Mouse (Mus musculus): ENCODE measurements around the gene Fkbp14. TPM values are rescaled to one million over a fixed set of nuclear protein-coding genes. Genes with fewer than 3 reads are reported as not detected.

The Fkbp14 gene
- not detected in 2 replicates for polyA plus RNA-seq (2012)

DNA sequence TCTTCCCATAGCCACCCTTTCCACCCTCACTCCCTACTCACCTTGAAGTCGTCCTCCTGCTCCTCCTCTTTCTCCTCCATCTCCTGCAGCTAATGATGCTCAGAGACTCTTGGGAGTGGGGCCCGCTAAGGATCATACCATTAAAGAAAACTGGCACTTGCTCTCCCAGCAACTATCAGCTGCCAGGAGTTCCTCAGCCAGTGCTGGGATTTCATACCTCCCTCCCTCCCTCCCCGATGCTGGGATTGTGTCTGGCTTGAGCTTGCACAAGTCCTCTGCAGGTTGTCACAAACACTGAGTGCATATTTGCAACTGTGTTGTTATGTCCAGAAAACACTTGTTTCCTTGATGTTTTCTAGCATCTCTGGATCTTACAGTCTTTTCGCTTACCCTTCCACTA, at the start of gene Fkbp14:
TSS of gene Fkbp14 (minus strand) at position 101 of the 400 bp plus-strand sequence.
- TF ChIP-seq GATA1 (IDR thresholded peaks at IDR 0.05; ENCODE audit: low read length): no peak

DNA sequence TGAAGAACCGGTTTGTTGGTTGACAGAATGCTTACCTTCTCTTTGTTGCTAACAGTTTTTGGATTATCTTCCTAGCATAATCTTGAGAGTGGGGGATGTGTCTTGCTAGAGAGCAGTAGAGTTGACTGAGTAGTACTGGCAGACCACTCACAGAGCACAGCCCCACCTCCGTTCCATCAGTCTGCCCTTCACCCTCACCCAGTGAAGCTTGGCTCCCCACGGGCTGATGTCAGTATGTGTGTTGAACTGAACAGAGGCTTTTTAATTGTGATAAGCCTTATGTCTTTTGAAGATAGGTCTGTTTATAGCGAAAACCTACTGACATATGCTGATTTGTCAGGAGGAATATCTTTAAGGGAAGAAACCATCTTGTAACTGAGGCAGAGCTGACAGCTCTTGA, 46.1 kb upstream of the Fkbp14 start:
- no peak for TF ChIP-seq GATA1 (IDR thresholded peaks at IDR 0.05; ENCODE audit: low read length)

DNA sequence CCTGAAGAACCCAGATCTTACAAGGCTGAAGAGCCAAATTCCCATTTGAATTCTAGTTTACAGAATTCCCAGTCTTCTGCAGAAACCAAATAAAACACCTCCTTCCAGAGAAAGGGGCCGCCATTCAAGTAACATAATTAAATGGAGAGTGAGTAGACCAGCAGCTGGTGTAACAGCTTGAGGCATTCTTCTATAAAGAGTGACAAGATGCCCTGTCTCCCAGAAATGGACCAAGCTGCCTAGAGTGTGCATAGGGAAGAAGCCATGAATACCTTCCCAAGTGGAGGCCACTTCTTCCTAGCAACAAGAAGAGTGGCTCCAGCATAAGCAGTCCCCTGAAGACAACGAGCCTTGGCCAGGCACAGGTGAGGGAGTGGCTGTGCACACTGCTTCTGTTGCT, 44.8 kb upstream of the Fkbp14 start:
- TF ChIP-seq GATA1 (IDR thresholded peaks at IDR 0.05; ENCODE audit: low read length): no peak

DNA sequence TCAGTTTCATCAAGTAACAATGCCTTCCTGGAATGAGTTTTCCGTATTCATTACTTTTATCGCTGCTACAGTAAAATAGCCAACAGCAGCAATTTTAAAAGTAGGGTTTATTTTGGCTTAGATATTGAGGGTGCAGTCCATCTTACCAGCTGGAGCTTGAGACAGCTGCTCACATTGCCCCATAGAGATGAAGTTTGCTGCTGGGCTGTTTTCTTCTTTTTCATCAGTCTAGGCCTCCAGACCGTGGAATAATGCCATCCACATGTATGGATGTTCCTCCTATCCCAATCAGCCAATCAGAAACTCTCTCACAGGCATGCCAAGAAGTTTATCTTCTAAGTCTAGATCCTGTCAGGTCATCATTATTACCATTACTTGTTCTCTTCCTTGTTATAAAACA, 42.8 kb upstream of the Fkbp14 start:
- no peak for TF ChIP-seq GATA1 (IDR thresholded peaks at IDR 0.05; ENCODE audit: low read length)

DNA sequence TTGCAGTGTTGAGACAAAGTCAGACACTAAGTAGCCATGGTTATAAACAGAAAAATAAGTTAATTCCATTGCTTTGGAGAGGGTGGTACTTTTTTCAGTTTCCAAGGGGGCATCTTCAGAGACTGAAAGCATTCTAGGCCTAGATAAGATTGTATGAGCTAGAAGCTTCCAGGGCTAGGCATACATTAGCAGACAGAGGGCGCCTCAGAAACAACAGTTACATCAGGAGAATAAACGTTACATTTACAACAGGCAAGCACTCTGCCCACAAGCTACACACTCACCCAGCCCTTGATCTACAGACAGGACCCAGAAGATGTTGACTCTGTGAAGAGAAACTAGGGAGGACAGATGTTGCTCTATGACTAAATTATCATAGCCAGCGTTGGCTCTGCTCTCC, 34.4 kb upstream of the Fkbp14 start:
- no peak for TF ChIP-seq GATA1 (IDR thresholded peaks at IDR 0.05; ENCODE audit: low read length)

DNA sequence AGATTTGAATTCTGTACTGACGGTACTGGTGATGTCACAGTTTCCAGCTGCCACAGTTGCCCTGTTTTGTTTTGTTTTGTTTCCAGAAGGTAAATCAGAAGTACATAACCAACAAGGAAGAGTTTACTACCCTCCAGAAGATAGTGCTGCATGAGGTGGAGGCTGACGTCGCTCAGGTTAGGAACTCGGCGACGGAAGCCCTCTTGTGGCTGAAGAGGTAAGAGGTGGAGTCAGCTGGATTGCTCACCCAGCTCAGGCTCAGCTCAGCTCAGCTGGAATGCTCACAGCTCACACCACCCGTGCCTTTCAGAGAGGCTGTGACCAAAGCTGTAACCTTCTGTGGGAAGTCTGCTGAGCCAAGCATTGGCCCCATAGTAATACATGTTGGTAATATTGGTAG, 32.6 kb upstream of the Fkbp14 start:
- no peak for TF ChIP-seq GATA1 (IDR thresholded peaks at IDR 0.05; ENCODE audit: low read length)

DNA sequence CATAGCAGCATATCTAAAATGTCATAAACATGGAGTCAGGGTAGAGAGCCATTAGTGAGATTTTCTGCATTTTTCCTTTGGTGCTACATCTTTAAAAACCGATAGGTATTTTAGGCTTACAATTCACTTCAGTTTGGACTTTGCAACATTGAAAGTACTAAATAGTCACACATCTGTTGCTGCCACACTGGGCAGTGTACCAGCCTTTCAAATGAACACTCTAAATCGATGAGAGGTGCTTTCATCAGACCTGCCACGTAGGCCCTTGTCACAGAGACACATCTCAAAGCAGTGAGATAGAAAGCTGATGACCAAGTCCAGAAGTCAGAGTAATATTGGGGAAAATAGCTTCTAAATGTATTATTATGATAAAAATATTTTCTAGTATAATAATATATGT, 31.3 kb upstream of the Fkbp14 start:
- TF ChIP-seq GATA1 (IDR thresholded peaks at IDR 0.05; ENCODE audit: low read length): no peak

DNA sequence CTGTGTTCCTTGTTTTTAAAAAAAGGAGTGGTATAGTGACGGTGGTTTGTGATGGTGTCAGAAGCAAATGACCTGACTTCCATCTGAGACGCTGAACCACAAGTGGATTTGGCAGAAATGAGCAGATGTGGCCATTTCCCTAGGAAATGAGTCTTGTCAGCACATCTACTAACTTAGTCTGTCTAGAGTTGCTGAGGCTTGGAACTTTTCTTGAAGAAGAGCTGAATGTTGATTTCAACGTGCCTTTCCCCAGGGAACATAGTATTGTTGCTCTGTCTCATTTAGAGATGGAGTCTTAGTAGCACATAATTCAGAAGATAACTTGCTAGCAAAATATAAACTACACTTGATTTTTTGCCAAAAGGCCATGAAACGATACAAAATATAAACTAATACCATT, 23.2 kb upstream of the Fkbp14 start:
- TF ChIP-seq GATA1 (IDR thresholded peaks at IDR 0.05; ENCODE audit: low read length): no peak

DNA sequence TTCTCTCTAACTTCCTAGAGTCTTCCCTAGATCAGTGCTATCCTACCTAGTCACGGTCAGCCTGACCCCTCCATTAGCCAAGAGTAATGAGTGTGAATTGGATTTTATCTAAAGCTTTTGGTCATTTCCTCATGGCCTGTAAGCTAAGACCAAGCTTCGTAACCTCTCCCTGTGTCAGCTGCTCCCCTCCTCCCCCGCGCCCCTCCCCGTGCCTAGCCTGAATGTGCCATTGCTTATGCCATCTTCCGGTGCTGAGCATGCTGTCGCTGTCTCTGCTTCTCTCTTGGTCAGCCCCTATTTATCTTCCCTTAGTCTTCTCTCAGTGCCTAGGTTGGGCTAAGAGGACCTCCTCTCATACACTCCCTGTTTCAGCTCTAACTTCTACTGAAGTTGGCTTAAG, 22.4 kb upstream of the Fkbp14 start:
- TF ChIP-seq GATA1 (IDR thresholded peaks at IDR 0.05; ENCODE audit: low read length): no peak

DNA sequence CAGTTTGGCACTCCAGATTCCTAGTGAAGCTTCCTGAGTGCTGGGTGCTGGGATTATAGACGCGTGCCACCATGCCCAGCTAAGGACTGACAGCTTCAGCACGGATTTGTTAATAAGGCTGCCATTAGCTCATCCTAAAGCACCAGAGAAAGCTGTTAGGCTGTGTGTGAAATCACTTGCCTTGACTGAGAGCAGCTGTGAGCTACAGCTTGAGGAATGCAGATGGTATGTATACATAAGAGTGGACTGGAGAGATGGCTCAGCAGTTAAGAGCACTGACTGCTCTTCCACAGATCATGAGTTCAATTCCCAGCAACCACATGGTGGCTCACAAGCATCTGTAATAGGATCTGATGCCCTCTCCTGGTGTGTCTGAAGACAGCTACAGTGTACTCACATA, 20.3 kb upstream of the Fkbp14 start:
- no peak for TF ChIP-seq GATA1 (IDR thresholded peaks at IDR 0.05; ENCODE audit: low read length)

DNA sequence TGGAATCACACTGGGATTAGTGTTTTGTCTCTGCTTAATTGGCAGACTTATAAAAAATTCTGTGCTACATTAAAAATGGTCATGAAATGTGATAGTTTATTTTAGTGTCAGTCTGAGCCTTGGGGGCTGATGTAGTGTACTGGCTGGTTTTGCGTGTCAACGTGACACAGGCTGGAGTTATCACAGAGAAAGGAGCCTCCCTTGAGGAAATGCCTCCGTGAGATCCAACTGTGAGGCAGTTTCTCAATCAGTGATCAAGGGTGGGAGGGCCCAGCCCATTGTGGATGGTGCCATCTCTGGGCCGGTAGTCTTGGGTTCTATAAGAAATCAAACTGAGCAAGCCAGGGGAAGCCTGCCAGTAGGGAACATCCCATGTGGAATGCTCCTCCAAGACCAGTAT, 9.1 kb upstream of the Fkbp14 start:
- no peak for TF ChIP-seq GATA1 (IDR thresholded peaks at IDR 0.05; ENCODE audit: low read length)

DNA sequence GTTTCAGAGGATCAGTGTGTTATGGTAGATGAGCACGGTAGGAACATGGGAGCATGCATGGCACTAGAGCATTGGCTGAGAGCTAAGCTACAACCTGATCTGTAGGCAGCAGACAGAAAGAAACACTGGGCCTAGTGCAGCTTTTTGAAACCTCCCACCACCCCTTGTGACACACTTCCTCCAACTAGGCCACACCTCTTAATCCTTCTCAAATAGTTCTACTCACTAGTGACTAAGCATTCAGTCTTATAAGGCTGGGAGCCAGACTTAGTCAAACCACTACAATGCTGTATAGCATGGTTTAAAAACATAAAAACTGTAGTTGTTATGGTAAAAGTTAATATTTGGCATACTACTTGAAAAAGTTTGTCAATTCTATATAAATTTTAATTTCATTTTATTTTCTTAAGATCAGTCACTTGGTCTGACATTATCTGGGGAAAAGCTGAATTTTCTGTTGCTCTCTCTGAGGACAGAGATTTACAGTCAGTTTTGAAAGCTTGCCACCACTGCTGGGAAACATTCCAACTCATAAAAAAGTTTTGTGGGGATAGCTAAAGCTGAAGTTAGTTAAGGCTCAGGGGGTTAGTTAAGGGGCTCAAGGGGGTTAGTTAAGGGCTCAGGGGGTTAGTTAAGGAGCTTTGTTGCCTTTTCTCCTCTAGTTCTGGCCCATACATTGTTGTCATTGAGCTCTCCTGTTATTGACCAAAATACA, 7.0 kb upstream of the Fkbp14 start:
- TF ChIP-seq GATA1 (IDR thresholded peaks at IDR 0.05; ENCODE audit: low read length): no peak

DNA sequence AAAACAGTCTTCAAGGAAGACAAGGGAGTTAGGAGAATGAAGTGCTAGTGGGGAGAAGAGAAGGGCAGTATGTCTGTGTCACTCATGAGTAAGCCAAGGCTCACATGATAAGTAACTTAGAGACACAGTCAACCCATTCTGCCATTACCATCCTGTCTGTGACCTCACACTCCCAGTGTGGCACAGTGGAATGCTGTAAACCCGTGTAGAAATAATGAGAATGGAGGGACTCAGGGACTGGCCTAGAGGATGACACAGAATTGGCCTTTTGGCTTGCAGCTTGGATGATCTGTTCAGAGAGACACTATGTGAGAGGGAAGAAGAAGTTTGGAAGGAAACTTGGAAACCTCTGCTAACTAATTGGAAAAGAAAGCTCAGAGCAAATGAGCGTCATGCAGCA, 5.8 kb upstream of the Fkbp14 start:
- no peak for TF ChIP-seq GATA1 (IDR thresholded peaks at IDR 0.05; ENCODE audit: low read length)

DNA sequence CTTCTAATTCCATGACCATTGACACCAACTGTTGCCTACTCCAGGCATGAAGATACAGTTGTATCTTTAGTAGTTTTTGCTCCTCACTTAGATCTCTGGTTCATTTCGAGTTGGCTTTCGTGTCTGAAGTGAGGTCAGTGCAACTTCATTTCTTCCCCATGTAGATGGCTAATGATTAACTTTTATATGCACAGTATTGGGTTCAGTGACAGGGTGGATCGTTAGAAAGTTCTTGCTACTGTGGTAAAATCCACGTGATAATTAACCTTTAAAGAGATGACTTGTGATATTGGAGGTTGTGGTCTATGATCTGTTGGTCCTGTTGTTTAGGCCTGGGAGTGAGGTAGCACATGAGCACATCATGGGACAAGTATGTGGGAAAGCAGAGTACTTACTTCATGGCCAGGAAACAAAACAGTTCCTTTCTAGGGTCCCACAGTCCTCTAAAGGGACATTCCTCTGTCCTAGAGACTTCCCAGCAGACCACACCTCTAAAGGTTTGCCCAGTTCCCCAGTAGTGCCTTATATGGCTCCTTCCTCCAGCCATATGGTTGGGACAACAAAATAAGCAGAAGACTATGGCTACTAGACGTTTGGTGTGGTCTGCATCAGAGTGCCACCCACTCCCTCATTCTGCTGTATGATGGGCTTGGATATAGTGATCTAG, 3.7 kb upstream of the Fkbp14 start:
- TF ChIP-seq GATA1 (IDR thresholded peaks at IDR 0.05; ENCODE audit: low read length): no peak

DNA sequence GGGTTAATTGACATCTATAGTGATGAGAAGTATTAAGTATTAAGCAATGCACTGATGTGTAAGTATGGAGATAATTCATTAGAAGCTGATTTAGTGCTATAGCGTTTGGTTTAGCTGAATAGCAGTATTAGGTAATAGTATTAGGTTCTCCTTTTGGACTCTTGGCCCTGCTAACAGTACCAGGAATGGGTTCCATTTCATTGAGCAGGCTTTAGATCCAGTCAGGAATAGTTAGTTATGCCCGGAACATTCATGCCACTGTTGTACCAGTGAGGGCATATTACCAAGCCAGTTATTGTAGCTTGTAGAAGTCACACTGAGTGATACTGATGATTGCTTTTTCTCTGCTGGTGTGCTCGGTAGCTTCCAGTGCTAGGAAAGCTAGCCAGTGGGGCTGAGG, 603 bp upstream of the Fkbp14 start:
- TF ChIP-seq GATA1 (IDR thresholded peaks at IDR 0.05; ENCODE audit: low read length): no peak

DNA sequence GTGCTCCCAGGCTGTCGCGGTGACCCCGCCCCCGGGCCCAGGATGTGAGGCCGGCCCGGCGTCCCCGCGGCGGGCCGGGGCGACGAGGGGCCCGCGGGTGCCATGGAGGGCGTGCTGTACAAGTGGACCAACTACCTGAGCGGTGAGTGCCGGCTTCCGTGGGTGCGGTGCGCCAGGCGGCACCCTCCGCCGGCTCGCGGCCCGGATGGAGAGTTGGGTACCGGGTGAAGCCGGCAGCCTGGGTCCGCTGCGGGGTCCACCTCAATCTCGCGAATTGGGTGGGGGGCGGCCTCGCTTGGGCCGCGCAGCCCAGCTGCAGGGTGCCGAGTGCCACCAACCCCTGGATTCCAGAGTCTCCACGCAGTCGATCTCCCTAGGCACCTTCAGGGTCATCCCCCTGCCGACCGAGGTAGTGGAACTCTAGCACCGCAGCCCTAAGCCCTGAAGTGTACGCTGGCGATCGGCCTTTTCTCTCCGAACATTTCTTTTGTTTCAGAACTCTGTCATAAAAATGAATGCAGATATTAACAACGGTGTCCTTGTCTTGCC, 1.7 kb downstream of the Fkbp14 start:
- no peak for TF ChIP-seq GATA1 (IDR thresholded peaks at IDR 0.05; ENCODE audit: low read length)

Measured in G1E-ER4 (cell line).